Mouse (Mus musculus) liver, postnatal 0 days (tissue): ENCODE measurements around the gene Notch4. TPM values are rescaled to one million over a fixed set of nuclear protein-coding genes. Genes with fewer than 3 reads are reported as not detected.

ENCODE experiments used
- ATAC-seq: fragments of 200-750 bp; cut with Nextera tagmentation; 2 replicates; pipeline ENCODE4 v1.8.0; 2017; ENCODE audit warnings: mild to moderate bottlenecking, moderate library complexity
- DNase-seq: peaks from one replicate; pipeline ENCODE4 v3.0.0-alpha.2; 2016
- H3K27ac ChIP-seq: fragments of 300-500 bp; sonication (generic); 2 replicates; pipeline ENCODE4 v1.5.1; 2014; ENCODE audit warnings: antibody characterized with exemption, moderate library complexity, mild to moderate bottlenecking, low read depth
- H3K27me3 ChIP-seq: fragments of 300-500 bp; sonication (generic); 2 replicates; pipeline ENCODE4 v1.6.1; 2014; ENCODE audit warnings: low read length, control low read depth, mixed read lengths; ENCODE audit not compliant: insufficient read depth
- H3K36me3 ChIP-seq: fragments of 300-500 bp; sonication (generic); replicated peaks from 2 replicates; pipeline ENCODE4 v1.6.1; 2014; ENCODE audit warnings: mild to moderate bottlenecking, control low read depth, low read length, moderate library complexity, mixed read lengths; ENCODE audit not compliant: insufficient read depth
- H3K4me1 ChIP-seq: fragments of 300-500 bp; sonication (generic); 2 replicates; pipeline ENCODE4 v1.6.1; 2014; ENCODE audit warnings: antibody characterized with exemption, mild to moderate bottlenecking, control low read depth; ENCODE audit not compliant: insufficient read depth
- H3K4me2 ChIP-seq: fragments of 300-500 bp; sonication (generic); 2 replicates; pipeline ENCODE4 v1.6.1; 2014; ENCODE audit warnings: low read depth, mild to moderate bottlenecking, low read length, moderate library complexity, mixed read lengths
- H3K4me3 ChIP-seq: fragments of 300-500 bp; sonication (generic); 2 replicates; pipeline ENCODE4 v1.5.1; 2014; ENCODE audit warnings: low read depth, low read length
- H3K9ac ChIP-seq: fragments of 300-500 bp; sonication (generic); replicated peaks from 2 replicates; pipeline ENCODE4 v1.6.1; 2014; ENCODE audit warnings: mild to moderate bottlenecking, moderate library complexity
- H3K9me3 ChIP-seq: fragments of 300-500 bp; sonication (generic); 2 replicates; pipeline ENCODE4 v1.6.1; 2016; ENCODE audit warnings: mild to moderate bottlenecking, control low read depth, low read length, mixed read lengths
- CTCF ChIP-seq: sonication (generic); IDR thresholded peaks from 2 replicates; pipeline ENCODE4 v1.5.1; 2016; ENCODE audit warnings: antibody characterized with exemption, low read depth
- EP300 ChIP-seq: IDR thresholded peaks from 2 replicates; pipeline ENCODE4 v1.6.1; 2016; ENCODE audit warnings: antibody characterized with exemption, low read depth, mild to moderate bottlenecking
- WGBS: fragments of 180-500 bp; shearing (Covaris S2); extraction: QIAGEN DNeasy Blood & Tissue Kit; methylation state at CpG from one replicate; pipeline ENCODE4 v1.1.7; 2014; ENCODE audit not compliant: insufficient replicate concordance; 5-methylcytosine and 5-hydroxymethylcytosine counted together
- polyA plus RNA-seq: library from polyadenylated mRNA; unstranded; fragments of >200 nt; fragmentation: Nextera tagmentation; extraction: Ambion mirVana; gene quantifications from 2 replicates; pipeline ENCODE4 v1.2.1, GENCODE M21; 2015

Gene Notch4
- polyA plus RNA-seq, 1 experiment from 2014 or later = 1.1 TPM

DNA sequence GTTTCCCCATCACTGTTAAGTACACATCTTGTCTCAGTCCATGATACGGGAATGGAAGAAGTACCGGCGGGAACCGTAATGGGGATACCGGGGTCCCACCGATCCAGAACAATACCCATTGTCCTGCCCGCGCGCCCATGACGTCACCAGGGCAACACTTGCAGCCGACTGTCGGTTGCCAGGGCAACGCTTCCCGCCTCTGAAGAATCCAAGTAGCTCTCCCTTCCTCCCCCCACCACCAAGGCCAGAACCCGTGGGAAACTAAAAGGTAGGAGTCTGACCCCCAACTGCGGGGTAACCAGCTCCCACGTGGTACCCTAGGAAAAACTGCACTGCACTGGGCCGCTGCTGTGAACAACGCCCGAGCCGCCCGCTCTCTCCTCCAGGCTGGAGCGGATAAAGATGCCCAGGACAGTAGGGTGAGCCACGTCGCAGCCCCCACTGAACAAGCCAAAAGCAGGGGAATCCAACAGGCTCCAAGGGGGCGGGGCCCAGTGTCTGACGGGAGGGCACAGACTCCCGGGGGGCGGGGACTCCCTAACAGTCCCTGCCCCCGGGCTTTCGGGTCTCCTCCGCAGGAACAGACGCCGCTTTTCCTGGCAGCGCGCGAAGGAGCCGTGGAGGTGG, 22.8 kb downstream of the Notch4 start:
- DNase-seq (peak; percentile 91), ATAC-seq (peak; percentile 80)
- peak overlapping the region; percentile 95 for H3K9ac ChIP-seq
- H3K27me3 ChIP-seq = no peaks in the 10 kb centered on the region
- WGBS = under 1% methylated on average over 37 of the region's 38 CpGs
- H3K4me1 ChIP-seq = peaks cover 49% of the 10 kb centered on the region
- H3K36me3 ChIP-seq = no peaks in the 10 kb centered on the region
- H3K4me2 ChIP-seq = peak overlapping the region; percentile 99
- TF ChIP-seq CTCF (no peak), EP300 (no peak)
- no peaks in the 10 kb centered on the region for H3K9me3 ChIP-seq
- H3K4me3 ChIP-seq = peak overlapping the region; percentile 87
- H3K27ac ChIP-seq = peak overlapping the region; percentile 84

DNA sequence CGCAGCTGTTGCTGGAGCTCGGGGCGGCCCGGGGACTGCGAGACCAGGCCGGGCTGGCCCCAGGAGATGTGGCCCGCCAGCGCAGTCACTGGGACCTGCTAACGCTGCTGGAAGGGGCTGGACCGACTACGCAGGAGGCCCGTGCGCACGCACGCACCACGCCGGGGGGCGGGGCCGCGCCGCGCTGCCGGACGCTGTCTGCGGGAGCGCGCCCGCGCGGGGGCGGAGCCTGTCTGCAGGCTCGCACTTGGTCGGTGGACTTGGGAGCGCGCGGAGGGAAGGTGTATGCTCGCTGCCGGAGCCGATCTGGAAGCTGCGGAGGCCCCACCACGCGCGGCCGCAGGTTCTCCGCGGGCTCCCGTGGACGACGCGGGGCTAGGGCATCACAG, 23.3 kb downstream of the Notch4 start:
- Histone ChIP-seq H3K9ac (peak overlapping the region; percentile 95), H3K9me3 (no peaks in the 10 kb centered on the region), H3K4me1 (peaks cover 49% of the 10 kb centered on the region), H3K27me3 (no peaks in the 10 kb centered on the region), H3K36me3 (no peaks in the 10 kb centered on the region), H3K4me3 (peak overlapping the region; percentile 87), H3K27ac (peak overlapping the region; percentile 84), H3K4me2 (peak overlapping the region; percentile 99)
- 7% methylated on average over 34 of the region's 50 CpGs for WGBS
- TF ChIP-seq EP300 (no peak), CTCF (no peak)
- DNase-seq (peak; percentile 99), ATAC-seq (peak; percentile 91)

DNA sequence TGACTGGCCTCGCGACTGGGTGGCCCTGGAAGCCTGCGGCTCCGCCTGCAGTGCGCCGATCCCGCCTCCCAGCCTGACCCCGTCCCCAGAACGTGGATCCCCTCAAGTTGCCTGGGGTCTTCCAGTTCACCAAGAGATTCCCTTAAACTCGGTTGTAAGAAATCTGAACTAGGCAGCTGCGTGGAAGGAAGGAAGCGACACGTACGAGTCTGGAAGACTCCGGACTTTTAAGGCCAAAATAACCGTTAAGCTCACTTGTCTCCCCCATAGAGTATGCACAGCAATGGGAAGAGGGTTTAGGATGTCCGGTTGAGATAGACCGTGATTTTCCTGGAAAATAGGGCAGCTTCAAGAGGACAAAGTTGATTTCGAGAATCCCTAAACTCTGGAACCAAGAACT, 23.7 kb downstream of the Notch4 start:
- WGBS = 3% methylated on average over 19 of the region's 19 CpGs
- Histone ChIP-seq H3K9ac (peak overlapping the region; percentile 95), H3K27me3 (no peaks in the 10 kb centered on the region), H3K27ac (peak overlapping the region; percentile 84), H3K36me3 (no peaks in the 10 kb centered on the region), H3K4me3 (peak overlapping the region; percentile 87), H3K9me3 (no peaks in the 10 kb centered on the region), H3K4me2 (peak overlapping the region; percentile 99), H3K4me1 (peaks cover 53% of the 10 kb centered on the region)
- no peak for ATAC-seq
- DNase-seq = no peak
- TF ChIP-seq CTCF (no peak), EP300 (no peak)

DNA sequence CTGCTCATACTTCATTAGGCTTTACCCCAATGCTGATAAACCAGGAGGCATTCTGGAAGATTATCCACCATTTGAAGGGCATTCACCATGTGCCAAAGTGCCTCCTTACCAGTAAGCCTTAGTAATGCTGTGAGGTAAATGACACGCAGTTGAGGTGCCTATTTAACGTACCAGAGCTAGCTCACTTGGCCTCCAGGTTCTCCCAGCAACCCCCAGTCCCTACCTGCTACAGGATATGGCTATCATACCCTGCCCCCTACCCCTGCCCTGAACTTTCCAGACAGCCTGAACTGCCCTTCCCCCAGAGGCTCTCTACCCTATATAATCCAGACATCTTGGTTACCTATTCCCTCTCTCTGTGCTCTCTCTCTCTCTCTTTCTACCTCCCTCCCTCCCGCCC, 24.7 kb downstream of the Notch4 start:
- peak overlapping the region; percentile 99 for H3K4me2 ChIP-seq
- DNase-seq = no peak
- TF ChIP-seq CTCF (no peak), EP300 (no peak)
- H3K27ac ChIP-seq = peak overlapping the region; percentile 84
- peaks cover 63% of the 10 kb centered on the region for H3K4me1 ChIP-seq
- ATAC-seq = no peak
- no peaks in the 10 kb centered on the region for H3K27me3 ChIP-seq
- H3K9me3 ChIP-seq = no peaks in the 10 kb centered on the region
- 61% methylated on average over 3 of the region's 3 CpGs for WGBS
- peak overlapping the region; percentile 88; the same call in 1 of the 2 replicates for H3K9ac ChIP-seq
- H3K36me3 ChIP-seq = no peaks in the 10 kb centered on the region
- H3K4me3 ChIP-seq = peak overlapping the region; percentile 69

DNA sequence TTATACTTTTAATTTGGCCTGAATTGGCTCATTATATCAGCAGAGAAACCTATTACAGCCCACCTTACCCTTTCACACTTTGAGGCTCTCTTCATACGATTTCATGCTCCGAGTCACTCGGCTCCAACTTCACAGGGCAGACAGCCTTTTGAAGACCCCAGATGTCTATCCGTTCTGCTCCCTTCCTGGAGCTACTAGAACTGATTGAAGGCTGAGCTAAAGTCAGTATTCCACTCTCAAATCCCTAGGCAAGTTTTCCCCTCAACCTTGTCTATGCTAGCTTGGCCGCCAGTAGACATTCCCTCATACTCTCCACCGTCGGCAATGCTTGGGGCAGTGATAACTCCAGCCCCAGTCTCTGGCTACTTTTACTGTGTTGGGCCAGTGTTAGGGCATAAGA, 25.1 kb downstream of the Notch4 start:
- no peaks in the 10 kb centered on the region for H3K9me3 ChIP-seq
- peak overlapping the region; percentile 99 for H3K4me2 ChIP-seq
- no peak for ATAC-seq
- 32% methylated on average over 7 of the region's 7 CpGs for WGBS
- no peaks in the 10 kb centered on the region for H3K27me3 ChIP-seq
- DNase-seq = no peak
- no peak for TF ChIP-seq EP300
- no peak for TF ChIP-seq CTCF
- peak overlapping the region; percentile 84 for H3K27ac ChIP-seq
- H3K4me1 ChIP-seq = peaks cover 67% of the 10 kb centered on the region
- H3K36me3 ChIP-seq = peaks cover 2% of the 10 kb centered on the region; the same call in 1 of the 2 replicates
- peak overlapping the region; percentile 69 for H3K4me3 ChIP-seq
- peak overlapping the region; percentile 88; the same call in 1 of the 2 replicates for H3K9ac ChIP-seq

DNA sequence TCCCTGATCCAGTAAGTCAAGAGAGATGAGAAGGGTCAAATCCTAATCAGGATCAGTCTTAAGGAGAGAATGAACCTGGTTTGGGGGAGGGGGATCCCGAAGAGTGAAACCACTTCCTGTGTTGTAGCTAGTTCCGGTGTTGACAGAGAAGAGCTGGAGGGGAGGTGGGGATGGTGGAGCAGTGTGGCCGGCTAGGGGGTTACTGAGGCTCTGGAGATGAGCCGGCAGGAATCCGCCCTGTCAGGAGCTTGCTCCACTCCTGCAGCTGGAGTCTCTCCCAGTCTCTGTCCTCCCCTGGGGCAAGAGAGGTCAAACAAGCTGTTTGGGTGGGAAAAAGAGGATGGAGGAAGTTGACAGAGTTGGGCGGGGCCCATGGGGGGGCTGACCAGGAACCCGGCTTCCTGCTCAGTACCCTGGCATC, 25.6 kb downstream of the Notch4 start, which contains the start of gene Gpsm3:
Gene Gpsm3 (plus strand): TSS at position 126 of the 421 bp plus-strand sequence.
- H3K4me2 ChIP-seq = peak within 1 kb of the TSS; percentile 99
- H3K4me1 ChIP-seq = peaks cover 68% of the 10 kb centered on the region
- DNase-seq (no peak), ATAC-seq (no peak)
- no peak for TF ChIP-seq CTCF
- TF ChIP-seq EP300 = no peak
- H3K27me3 ChIP-seq = no peaks in the 10 kb centered on the region
- WGBS = 3% methylated on average over 7 of the region's 7 CpGs
- peak within 1 kb of the TSS; percentile 88 for H3K9ac ChIP-seq
- H3K27ac ChIP-seq = peak within 1 kb of the TSS; percentile 84
- no peaks in the 10 kb centered on the region for H3K9me3 ChIP-seq
- H3K36me3 ChIP-seq = peaks cover 7% of the 10 kb centered on the region
- H3K4me3 ChIP-seq = peak within 1 kb of the TSS; percentile 69
